Mouse (Mus musculus) embryo, embryonic 9.5 days (tissue): Measurements from ENCODE around the gene Tex33.

Experiments
- DNase-seq: peaks from one replicate; pipeline ENCODE4 v3.0.0-alpha.2; 2017; ENCODE audit errors: extremely low spot score

Gene Tex33

GRCm38 (mm10) chr15:78414157-78414556, 18.4 kb upstream of the Tex33 start:
- no peak for DNase-seq

- no peak for DNase-seq
Observed at GRCm38 (mm10) chr15:78413719-78414117, 18.0 kb upstream of the Tex33 start.

- no peak for DNase-seq
Observed at GRCm38 (mm10) chr15:78413083-78413718, 17.5 kb upstream of the Tex33 start.

- DNase-seq, result peak; percentile 25
Observed at GRCm38 (mm10) chr15:78409570-78410052, 13.9 kb upstream of the Tex33 start.

GRCm38 (mm10) chr15:78406293-78406934, 10.7 kb upstream of the Tex33 start, which contains the start of gene Mpst:
Gene Mpst (plus strand): TSS chr15:78406416.
- peak; percentile 92 for DNase-seq

GRCm38 (mm10) chr15:78405517-78406211, 10.0 kb upstream of the Tex33 start, which contains the start of gene Tst:
Gene Tst (minus strand): TSS chr15:78405907.
- DNase-seq, result peak; percentile 84

GRCm38 (mm10) chr15:78405098-78405497, 9.4 kb upstream of the Tex33 start:
- DNase-seq, result no peak

GRCm38 (mm10) chr15:78403896-78404295, 8.2 kb upstream of the Tex33 start:
- DNase-seq, result no peak

GRCm38 (mm10) chr15:78403301-78403741, 7.6 kb upstream of the Tex33 start:
- DNase-seq, result no peak

- no peak for DNase-seq
Observed at GRCm38 (mm10) chr15:78402423-78402822, 6.7 kb upstream of the Tex33 start.

- no peak for DNase-seq
Observed at GRCm38 (mm10) chr15:78401921-78402320, 6.2 kb upstream of the Tex33 start.

GRCm38 (mm10) chr15:78401345-78401744, 5.6 kb upstream of the Tex33 start:
- DNase-seq, result no peak

- DNase-seq, result no peak
Observed at GRCm38 (mm10) chr15:78390855-78391254, 4.9 kb downstream of the Tex33 start.

- no peak for DNase-seq
Observed at GRCm38 (mm10) chr15:78385564-78385963, 10.1 kb downstream of the Tex33 start.

- no peak for DNase-seq
Observed at GRCm38 (mm10) chr15:78384220-78385116, 11.2 kb downstream of the Tex33 start.

- no peak for DNase-seq
Observed at GRCm38 (mm10) chr15:78383450-78384219, 12.1 kb downstream of the Tex33 start.

GRCm38 (mm10) chr15:78382115-78382514, 13.6 kb downstream of the Tex33 start:
- DNase-seq, result no peak

GRCm38 (mm10) chr15:78380741-78381140, 15.0 kb downstream of the Tex33 start:
- no peak for DNase-seq

GRCm38 (mm10) chr15:78380208-78380607, 15.5 kb downstream of the Tex33 start:
- DNase-seq, result no peak

- no peak for DNase-seq
Observed at GRCm38 (mm10) chr15:78378556-78378955, 17.2 kb downstream of the Tex33 start.

- DNase-seq, result no peak
Observed at GRCm38 (mm10) chr15:78377859-78378258, 17.9 kb downstream of the Tex33 start.
